Mouse (Mus musculus) heart, embryonic 13.5 days (tissue): ENCODE results near the gene Ptpre. TPM values are rescaled to one million over a fixed set of nuclear protein-coding genes. Genes with fewer than 3 reads are reported as not detected.

Experiments
- ATAC-seq: fragments of 200-750 bp; cut with Nextera tagmentation; 2 replicates; pipeline ENCODE4 v1.8.0; 2017; ENCODE audit warnings: moderate TSS enrichment; ENCODE audit not compliant: insufficient number of reproducible peaks, low FRiP score, low TSS enrichment; ENCODE audit errors: extremely low read depth
- H3K27ac ChIP-seq: fragments of 300-500 bp; sonication (generic); replicated peaks from 2 replicates; pipeline ENCODE4 v1.5.1; 2015; ENCODE audit warnings: moderate library complexity, mild to moderate bottlenecking, inconsistent platforms
- H3K27me3 ChIP-seq: fragments of 300-500 bp; sonication (generic); replicated peaks from 2 replicates; pipeline ENCODE4 v1.6.1; 2015; ENCODE audit warnings: mild to moderate bottlenecking, inconsistent platforms
- H3K36me3 ChIP-seq: fragments of 300-500 bp; sonication (generic); 2 replicates; pipeline ENCODE4 v1.6.1; 2015; ENCODE audit warnings: mild to moderate bottlenecking, inconsistent platforms
- H3K4me1 ChIP-seq: fragments of 300-500 bp; sonication (generic); 2 replicates; pipeline ENCODE4 v1.6.1; 2015; ENCODE audit warnings: inconsistent platforms
- H3K4me2 ChIP-seq: fragments of 300-500 bp; sonication (generic); 2 replicates; pipeline ENCODE4 v1.6.1; 2015; ENCODE audit warnings: inconsistent platforms, mild to moderate bottlenecking, moderate library complexity
- H3K4me3 ChIP-seq: fragments of 300-500 bp; sonication (generic); 2 replicates; pipeline ENCODE4 v1.5.1; 2015; ENCODE audit warnings: moderate library complexity, mild to moderate bottlenecking, inconsistent platforms
- H3K9ac ChIP-seq: fragments of 300-500 bp; sonication (generic); 2 replicates; pipeline ENCODE4 v1.6.1; 2015; ENCODE audit warnings: inconsistent platforms, mild to moderate bottlenecking, moderate library complexity
- H3K9me3 ChIP-seq: fragments of 300-500 bp; sonication (generic); 2 replicates; pipeline ENCODE4 v1.6.1; 2016; ENCODE audit warnings: inconsistent platforms
- WGBS: fragments of 180-500 bp; shearing (Covaris S2); methylation state at CpG from one replicate; pipeline ENCODE4 v1.1.7; 2015; ENCODE audit warnings: mixed read lengths; 5-methylcytosine and 5-hydroxymethylcytosine counted together
- polyA plus RNA-seq: library from polyadenylated mRNA; unstranded; fragments of >200 nt; fragmentation: Nextera tagmentation; extraction: Ambion mirVana; gene quantifications from 2 replicates; pipeline ENCODE4 v1.2.1, GENCODE M21; 2015

The Ptpre gene
- polyA plus RNA-seq, 1 experiment from 2014 or later = 3.1 TPM

DNA sequence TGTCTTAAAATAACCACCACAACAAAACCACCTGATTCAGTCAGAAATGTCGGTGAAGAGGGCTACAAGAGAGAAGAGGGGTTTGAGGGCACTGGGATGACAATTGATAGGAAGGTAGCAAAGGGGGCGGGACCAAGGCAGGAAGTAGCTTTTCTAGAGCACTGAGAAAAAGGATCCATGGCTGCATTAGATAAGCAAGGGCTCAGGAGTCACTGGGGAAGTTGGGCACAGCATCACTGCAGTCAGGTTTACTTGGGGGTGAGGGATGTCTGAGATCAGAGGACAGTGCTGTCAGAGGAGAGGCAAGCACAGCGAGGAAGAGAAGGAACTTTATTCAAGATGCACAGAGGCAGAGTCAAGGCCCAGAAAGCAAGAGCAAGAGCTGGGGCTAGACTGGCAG is 1.4 kb upstream of the Ptpre start:
- 68% methylated on average over 3 of the region's 3 CpGs for WGBS
- Histone ChIP-seq H3K27ac (no peak overlapping the region), H3K4me1 (peaks cover 7% of the 10 kb centered on the region; the same call in 1 of the 2 replicates), H3K9ac (no peak overlapping the region), H3K4me3 (no peak overlapping the region), H3K36me3 (no peaks in the 10 kb centered on the region), H3K4me2 (no peak overlapping the region), H3K9me3 (no peaks in the 10 kb centered on the region), H3K27me3 (peaks cover 46% of the 10 kb centered on the region)
- ATAC-seq = no peak

DNA sequence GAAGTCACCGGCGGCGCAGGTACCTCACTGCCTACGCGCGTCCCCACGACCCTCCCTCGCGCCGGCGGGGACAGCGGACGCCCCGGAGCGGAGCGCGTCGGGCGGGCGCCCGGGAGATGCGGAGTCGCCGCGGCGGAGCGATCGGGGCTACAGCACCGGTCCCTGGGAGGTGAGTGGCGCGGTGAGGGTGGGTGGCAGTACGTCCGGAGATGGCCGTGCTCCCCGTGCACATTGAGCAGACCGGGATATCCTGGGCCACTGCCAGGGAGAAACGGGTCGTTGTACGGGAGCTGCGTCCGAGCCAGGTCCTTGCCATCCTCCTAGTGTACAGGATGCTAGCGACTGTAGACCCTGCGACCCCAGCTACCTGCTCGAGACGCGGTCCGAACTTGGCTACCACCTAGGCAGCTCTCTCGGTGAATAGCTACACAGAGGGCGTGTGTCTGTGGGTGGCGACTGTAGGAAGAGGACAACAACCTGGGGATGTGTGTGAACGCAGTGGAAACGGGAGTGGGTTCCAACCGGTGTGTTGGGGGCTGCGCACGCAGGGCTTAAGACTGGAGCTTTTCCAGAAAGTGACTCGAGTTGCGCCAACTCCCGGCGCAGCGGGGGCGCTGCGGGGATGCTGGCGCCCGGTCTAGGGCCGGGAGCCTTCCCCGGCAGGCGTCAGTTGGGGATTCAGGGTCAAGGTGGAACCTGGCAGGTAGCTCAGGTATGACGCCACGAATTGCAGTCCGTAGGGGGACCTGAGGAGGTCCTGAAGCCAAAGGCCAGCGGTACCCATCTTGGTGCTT is 864 bp downstream of the Ptpre start:
- 1% methylated on average over 71 of the region's 71 CpGs for WGBS
- Histone ChIP-seq H3K27me3 (peaks cover 56% of the 10 kb centered on the region), H3K9ac (peak overlapping the region; percentile 80), H3K4me1 (peaks cover 7% of the 10 kb centered on the region; the same call in 1 of the 2 replicates), H3K36me3 (no peaks in the 10 kb centered on the region), H3K4me2 (peak overlapping the region; percentile 94), H3K27ac (no peak overlapping the region), H3K4me3 (peak overlapping the region; percentile 70), H3K9me3 (no peaks in the 10 kb centered on the region)
- no peak for ATAC-seq

GRCm38 (mm10) chr7:135539429-135539828 is 2.1 kb downstream of the Ptpre start:
- WGBS = 55% methylated on average over 2 of the region's 2 CpGs
- no peak for ATAC-seq
- Histone ChIP-seq H3K4me3 (peak overlapping the region; percentile 70; the same call in 1 of the 2 replicates), H3K27ac (no peak overlapping the region), H3K36me3 (no peaks in the 10 kb centered on the region), H3K9ac (no peak overlapping the region), H3K27me3 (peaks cover 63% of the 10 kb centered on the region), H3K4me1 (peaks cover 7% of the 10 kb centered on the region; the same call in 1 of the 2 replicates), H3K4me2 (peak overlapping the region; percentile 94), H3K9me3 (no peaks in the 10 kb centered on the region)

- H3K4me2 ChIP-seq = no peak overlapping the region
- ATAC-seq = no peak
- H3K27ac ChIP-seq = no peak overlapping the region
- H3K4me1 ChIP-seq = peaks cover 10% of the 10 kb centered on the region
- no peaks in the 10 kb centered on the region for H3K36me3 ChIP-seq
- peaks cover 61% of the 10 kb centered on the region for H3K27me3 ChIP-seq
- no peak overlapping the region for H3K4me3 ChIP-seq
- no peak overlapping the region for H3K9ac ChIP-seq
- 79% methylated on average over 3 of the region's 3 CpGs for WGBS
- no peaks in the 10 kb centered on the region for H3K9me3 ChIP-seq
Observed at GRCm38 (mm10) chr7:135542235-135542634, 5.0 kb downstream of the Ptpre start.

- H3K4me2 ChIP-seq = no peak overlapping the region
- peaks cover 66% of the 10 kb centered on the region for H3K27me3 ChIP-seq
- ATAC-seq = no peak
- no peak overlapping the region for H3K9ac ChIP-seq
- no peak overlapping the region for H3K4me3 ChIP-seq
- no peaks in the 10 kb centered on the region for H3K9me3 ChIP-seq
- 60% methylated on average over 3 of the region's 3 CpGs for WGBS
- H3K27ac ChIP-seq = no peak overlapping the region
- H3K4me1 ChIP-seq = peaks cover 9% of the 10 kb centered on the region
- no peaks in the 10 kb centered on the region for H3K36me3 ChIP-seq
Observed at GRCm38 (mm10) chr7:135543033-135543432, 5.8 kb downstream of the Ptpre start.

DNA sequence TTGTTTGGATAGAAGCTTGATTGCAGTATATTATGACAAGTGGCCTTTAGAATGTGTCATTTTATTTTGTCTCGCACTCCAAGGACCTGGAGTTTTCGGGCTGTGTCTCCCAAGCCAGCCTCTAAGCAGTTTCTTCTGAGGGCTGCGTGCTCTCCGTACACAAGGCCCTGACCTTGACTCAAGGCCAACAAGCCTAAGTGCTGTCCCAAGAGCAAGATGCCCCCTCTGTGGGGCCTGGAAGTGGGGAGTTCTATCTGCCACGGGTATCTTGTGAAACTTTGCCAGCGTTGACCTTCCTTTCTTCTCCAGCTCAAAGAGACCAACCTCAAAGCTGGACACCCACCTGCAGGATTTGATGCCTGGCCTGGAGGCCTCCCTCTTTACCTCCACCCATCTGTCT is 7.0 kb downstream of the Ptpre start:
- H3K9ac ChIP-seq = no peak overlapping the region
- no peak for ATAC-seq
- H3K4me2 ChIP-seq = no peak overlapping the region
- peaks cover 65% of the 10 kb centered on the region for H3K27me3 ChIP-seq
- WGBS = 79% methylated on average over 6 of the region's 6 CpGs
- H3K4me1 ChIP-seq = peaks cover 3% of the 10 kb centered on the region; the same call in 1 of the 2 replicates
- H3K9me3 ChIP-seq = no peaks in the 10 kb centered on the region
- no peaks in the 10 kb centered on the region for H3K36me3 ChIP-seq
- H3K4me3 ChIP-seq = no peak overlapping the region
- no peak overlapping the region for H3K27ac ChIP-seq

DNA sequence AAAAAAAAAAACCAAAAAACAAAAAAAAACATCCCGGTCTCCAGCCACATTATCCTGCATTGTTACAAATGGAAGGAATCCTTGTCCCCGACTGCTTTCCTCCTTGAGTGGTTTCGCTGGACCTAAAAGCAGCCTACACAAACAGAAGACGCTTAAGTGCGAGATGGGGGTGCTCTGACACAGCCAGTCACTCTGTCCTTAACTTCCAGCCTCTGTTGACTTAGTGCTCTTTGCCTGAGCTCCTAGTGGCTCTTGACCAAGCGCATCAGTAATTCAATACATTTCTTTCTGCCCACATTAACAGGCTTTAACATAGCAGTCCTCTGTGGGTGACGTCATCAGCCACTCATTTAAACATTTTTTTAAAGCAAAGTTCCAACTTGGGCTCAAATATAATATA is 8.7 kb downstream of the Ptpre start:
- H3K9me3 ChIP-seq = no peaks in the 10 kb centered on the region
- 51% methylated on average over 7 of the region's 7 CpGs for WGBS
- H3K4me1 ChIP-seq = peaks cover 5% of the 10 kb centered on the region
- no peak overlapping the region for H3K27ac ChIP-seq
- H3K9ac ChIP-seq = no peak overlapping the region
- peaks cover 58% of the 10 kb centered on the region for H3K27me3 ChIP-seq
- no peak for ATAC-seq
- no peaks in the 10 kb centered on the region for H3K36me3 ChIP-seq
- no peak overlapping the region for H3K4me2 ChIP-seq
- no peak overlapping the region for H3K4me3 ChIP-seq

- H3K4me3 ChIP-seq = no peak overlapping the region
- no peak overlapping the region for H3K9ac ChIP-seq
- no peak for ATAC-seq
- no peaks in the 10 kb centered on the region for H3K9me3 ChIP-seq
- H3K27ac ChIP-seq = no peak overlapping the region
- H3K36me3 ChIP-seq = no peaks in the 10 kb centered on the region
- no peak overlapping the region for H3K4me2 ChIP-seq
- H3K4me1 ChIP-seq = peaks cover 11% of the 10 kb centered on the region
- WGBS = 49% methylated on average over 5 of the region's 5 CpGs
- H3K27me3 ChIP-seq = peaks cover 54% of the 10 kb centered on the region
Observed at GRCm38 (mm10) chr7:135546530-135546929, 9.2 kb downstream of the Ptpre start.

DNA sequence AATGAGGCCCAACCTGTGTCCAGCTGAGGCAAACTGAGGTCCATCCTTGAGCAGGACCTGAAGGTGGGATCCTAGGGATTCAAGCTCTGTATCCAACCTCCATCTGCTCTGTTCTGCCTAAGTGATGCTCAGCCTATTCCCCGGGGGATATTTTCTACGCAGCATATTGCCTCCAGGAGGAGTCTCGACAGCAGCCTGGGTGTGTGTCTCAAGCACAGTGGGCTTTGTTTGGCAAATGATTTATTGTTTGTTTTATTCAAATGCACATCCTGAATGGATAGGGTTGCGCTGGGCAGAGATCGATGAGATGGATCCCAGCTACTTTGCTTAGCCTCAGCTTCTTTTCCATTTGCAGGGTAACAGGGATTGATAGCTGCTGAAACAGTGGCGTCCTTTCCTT is 11.2 kb downstream of the Ptpre start:
- Histone ChIP-seq H3K9ac (no peak overlapping the region), H3K27me3 (peaks cover 48% of the 10 kb centered on the region), H3K4me2 (no peak overlapping the region), H3K9me3 (no peaks in the 10 kb centered on the region), H3K36me3 (no peaks in the 10 kb centered on the region), H3K27ac (no peak overlapping the region), H3K4me3 (no peak overlapping the region), H3K4me1 (peaks cover 16% of the 10 kb centered on the region)
- ATAC-seq = no peak
- WGBS = 74% methylated on average over 6 of the region's 6 CpGs

- no peak for ATAC-seq
Observed at GRCm38 (mm10) chr7:135551547-135551946, 14.3 kb downstream of the Ptpre start.

DNA sequence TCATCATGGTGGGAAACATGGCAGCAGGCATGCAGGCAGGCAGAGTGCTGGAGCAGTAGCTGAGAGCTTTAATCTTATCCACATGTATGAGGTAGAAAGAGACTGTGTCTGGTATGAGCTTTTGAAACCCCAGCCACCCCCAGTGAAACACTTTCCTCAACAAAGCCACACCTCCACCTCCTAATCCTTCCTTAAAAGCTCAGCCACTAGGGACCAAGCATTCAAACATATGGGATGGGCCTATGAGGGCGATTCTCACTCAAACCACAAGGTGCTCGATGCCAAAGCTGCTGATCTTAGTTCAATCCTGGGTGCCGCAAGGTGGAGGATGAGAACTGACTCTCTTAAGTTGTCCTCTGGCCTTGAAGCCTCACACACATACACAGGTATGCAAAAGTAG is 16.3 kb downstream of the Ptpre start:
- ATAC-seq = no peak
- Histone ChIP-seq H3K27me3 (peaks cover 25% of the 10 kb centered on the region), H3K4me2 (no peak overlapping the region), H3K4me1 (peaks cover 12% of the 10 kb centered on the region), H3K9me3 (no peaks in the 10 kb centered on the region), H3K27ac (no peak overlapping the region), H3K4me3 (no peak overlapping the region), H3K36me3 (no peaks in the 10 kb centered on the region), H3K9ac (no peak overlapping the region)
- WGBS = 76% methylated on average over 3 of the region's 3 CpGs

More at GRCm38 (mm10) chr7:135551547-135551946, 14.3 kb downstream of the Ptpre start:
- Histone ChIP-seq H3K36me3 (no peaks in the 10 kb centered on the region), H3K27ac (no peak overlapping the region), H3K9me3 (no peaks in the 10 kb centered on the region), H3K27me3 (peaks cover 42% of the 10 kb centered on the region), H3K4me1 (peaks cover 13% of the 10 kb centered on the region), H3K4me2 (no peak overlapping the region), H3K9ac (no peak overlapping the region), H3K4me3 (no peak overlapping the region)
- WGBS = 31% methylated on average over 1 of the region's 1 CpGs
